Mouse (Mus musculus) CH12.LX (cell line): ENCODE data around the gene Cadm2. TPM values are rescaled to one million over a fixed set of nuclear protein-coding genes. Genes with fewer than 3 reads are reported as not detected.

Experiments
- DNase-seq: peaks from one replicate; pipeline ENCODE4 v3.0.0-alpha.2; 2013; ENCODE audit errors: extremely low read depth
- H3K27ac ChIP-seq: 2 replicates; pipeline ENCODE4 v1.5.1; 2012; ENCODE audit warnings: low read depth, mild to moderate bottlenecking, control low read depth, moderate library complexity; ENCODE audit not compliant: insufficient read depth
- H3K27me3 ChIP-seq: replicated peaks from 2 replicates; pipeline ENCODE3; 2012; ENCODE audit warnings: inconsistent platforms
- H3K36me3 ChIP-seq, 2 experiments: replicated peaks in 1 of 2; 2 replicates each; pipeline versions ENCODE3 to v1.6.1; 2012; ENCODE audit warnings: inconsistent platforms in 1 of 2, low read length in 1 of 2, mild to moderate bottlenecking in 1 of 2, mixed read lengths in 1 of 2, moderate library complexity in 1 of 2; ENCODE audit not compliant: control insufficient read depth in 1 of 2, insufficient read depth in 1 of 2
- H3K4me1 ChIP-seq, 2 experiments: 2 replicates each; pipeline ENCODE4 v1.6.1; 2012; ENCODE audit warnings: inconsistent platforms in 1 of 2, moderate library complexity in 1 of 2; ENCODE audit not compliant: insufficient read depth in 2 of 2, control insufficient read depth in 1 of 2
- H3K4me2 ChIP-seq: 2 replicates; pipeline ENCODE4 v1.6.1; 2012; ENCODE audit warnings: low read depth, mild to moderate bottlenecking, control low read depth; ENCODE audit not compliant: poor library complexity, insufficient read depth, severe bottlenecking
- H3K4me3 ChIP-seq, 3 experiments: fragments of 150-350 bp in 1 of 3; sonication (generic) in 1 of 3; replicated peaks in 1 of 3; 2 replicates each; pipeline versions ENCODE3 to v1.5.1; 2011 to 2012; ENCODE audit warnings: low read depth in 2 of 3, low read length in 2 of 3, mild to moderate bottlenecking in 2 of 3, moderate library complexity in 2 of 3, control low read depth in 1 of 3, improper control_type of control experiment in 1 of 3, inconsistent platforms in 1 of 3, mixed read lengths in 1 of 3; ENCODE audit not compliant: poor library complexity in 1 of 3
- H3K79me2 ChIP-seq: replicated peaks from 2 replicates; pipeline ENCODE4 v1.6.1; 2012; ENCODE audit warnings: mild to moderate bottlenecking, moderate library complexity; ENCODE audit not compliant: control insufficient read depth, poor library complexity, insufficient read depth, severe bottlenecking; ENCODE audit errors: extremely low read depth
- H3K9ac ChIP-seq: 2 replicates; pipeline ENCODE4 v1.6.1; 2012; ENCODE audit warnings: low read depth, mild to moderate bottlenecking, control low read depth, moderate library complexity; ENCODE audit not compliant: insufficient read depth
- H3K9me3 ChIP-seq: replicated peaks from 2 replicates; pipeline ENCODE3; 2012; ENCODE audit warnings: low read length, inconsistent platforms, mixed read lengths
- CHD1 ChIP-seq: IDR thresholded peaks from 2 replicates; pipeline ENCODE4 v1.6.1; 2012; ENCODE audit warnings: low read depth, low read length, improper control_type of control experiment, inconsistent platforms
- CTCF ChIP-seq, 2 experiments: IDR thresholded peaks in 1 of 2; conservative IDR thresholded peaks in 1 of 2; 2 replicates each; pipeline ENCODE4 v1.5.1; 2011 to 2012; ENCODE audit warnings: low read depth in 2 of 2, low read length in 2 of 2, improper control_type of control experiment in 1 of 2, inconsistent platforms in 1 of 2, mild to moderate bottlenecking in 1 of 2, moderate library complexity in 1 of 2
- E2F4 ChIP-seq: IDR thresholded peaks from 2 replicates; pipeline ENCODE4 v1.6.1; 2011; ENCODE audit warnings: low read depth, low read length, improper control_type of control experiment; ENCODE audit not compliant: insufficient replicate concordance
- GABPA ChIP-seq: IDR thresholded peaks from 2 replicates; pipeline ENCODE4 v1.6.1; 2012; ENCODE audit warnings: low read depth, low read length, improper control_type of control experiment, inconsistent platforms; ENCODE audit not compliant: insufficient replicate concordance
- IRF4 ChIP-seq: IDR thresholded peaks from 2 replicates; pipeline ENCODE4 v1.6.1; 2014; ENCODE audit warnings: low read depth, mild to moderate bottlenecking, inconsistent platforms, low read length, improper control_type of control experiment
- JUN ChIP-seq: IDR thresholded peaks from 2 replicates; pipeline ENCODE4 v1.6.1; 2011; ENCODE audit warnings: low read depth, mild to moderate bottlenecking, low read length, improper control_type of control experiment, moderate library complexity; ENCODE audit not compliant: insufficient read depth
- KAT2A ChIP-seq: IDR thresholded peaks from 2 replicates; pipeline ENCODE4 v1.6.1; 2012; ENCODE audit warnings: low read length, improper control_type of control experiment, inconsistent platforms; ENCODE audit not compliant: insufficient replicate concordance
- MAFK ChIP-seq: IDR thresholded peaks from 2 replicates; pipeline ENCODE4 v1.6.1; 2011; ENCODE audit warnings: low read length, improper control_type of control experiment; ENCODE audit not compliant: insufficient replicate concordance
- MAX ChIP-seq: IDR thresholded peaks from 2 replicates; pipeline ENCODE4 v1.6.1; 2011; ENCODE audit warnings: low read length, improper control_type of control experiment
- MAZ ChIP-seq: IDR thresholded peaks from 2 replicates; pipeline ENCODE4 v1.6.1; 2012; ENCODE audit warnings: low read depth, mild to moderate bottlenecking, inconsistent platforms, low read length, improper control_type of control experiment, moderate library complexity
- MXI1 ChIP-seq: IDR thresholded peaks from 2 replicates; pipeline ENCODE4 v1.6.1; 2011; ENCODE audit warnings: mild to moderate bottlenecking, low read depth, low read length, improper control_type of control experiment
- MYC ChIP-seq: IDR thresholded peaks from 2 replicates; pipeline ENCODE4 v1.6.1; 2011; ENCODE audit warnings: low read depth, mild to moderate bottlenecking, improper control_type of control experiment, low read length
- NELFE ChIP-seq: IDR thresholded peaks from 2 replicates; pipeline ENCODE4 v1.6.1; 2011; ENCODE audit warnings: low read depth, low read length, improper control_type of control experiment
- POLR2A ChIP-seq: IDR thresholded peaks from 2 replicates; pipeline ENCODE4 v1.6.1; 2011; ENCODE audit warnings: low read depth, mild to moderate bottlenecking, improper control_type of control experiment, low read length
- RAD21 ChIP-seq: IDR thresholded peaks from 2 replicates; pipeline ENCODE4 v1.6.1; 2011; ENCODE audit warnings: low read depth, mild to moderate bottlenecking, low read length, improper control_type of control experiment, moderate library complexity
- RCOR1 ChIP-seq: conservative IDR thresholded peaks from 2 replicates; pipeline ENCODE4 v1.6.1; 2012; ENCODE audit warnings: low read depth, mild to moderate bottlenecking, inconsistent platforms, low read length, improper control_type of control experiment
- TCF12 ChIP-seq: IDR thresholded peaks from 2 replicates; pipeline ENCODE4 v1.6.1; 2014; ENCODE audit warnings: low read depth, mild to moderate bottlenecking, inconsistent platforms, low read length, improper control_type of control experiment
- USF1 ChIP-seq: IDR thresholded peaks from 2 replicates; pipeline ENCODE4 v1.6.1; 2014; ENCODE audit warnings: low read depth, mild to moderate bottlenecking, inconsistent platforms, low read length, improper control_type of control experiment
- USF2 ChIP-seq: conservative IDR thresholded peaks from 2 replicates; pipeline ENCODE4 v1.6.1; 2011; ENCODE audit warnings: low read depth, low read length, improper control_type of control experiment
- ZC3H11A ChIP-seq: IDR thresholded peaks from 2 replicates; pipeline ENCODE4 v1.6.1; 2012; ENCODE audit warnings: low read depth, mild to moderate bottlenecking, inconsistent platforms, low read length, improper control_type of control experiment
- ZMIZ1 ChIP-seq: IDR thresholded peaks from 2 replicates; pipeline ENCODE4 v1.6.1; 2012; ENCODE audit warnings: low read depth, mild to moderate bottlenecking, inconsistent platforms, low read length, improper control_type of control experiment
- ZNF384 ChIP-seq: IDR thresholded peaks from 2 replicates; pipeline ENCODE4 v1.6.1; 2012; ENCODE audit warnings: low read depth, low read length, improper control_type of control experiment, inconsistent platforms
- dilution Hi-C: fragments of 300-500 bp; cut with MboI; formaldehyde crosslinking; loops from 2 replicates; pipeline ENCODE4 v1.14.3; 2020; ENCODE audit warnings: low sequenced_read_pairs; ENCODE audit not compliant: extremely low pct_unique_long_range_greater_than_20kb, extremely low pct_ligation_motif_present
- in situ Hi-C: fragments of 300-500 bp; cut with MboI; formaldehyde crosslinking; loops from 3 replicates; pipeline ENCODE4 v1.14.3; 2019; ENCODE audit warnings: low sequenced_read_pairs, low pct_ligation_motif_present, low pct_unique_long_range_greater_than_20kb, mixed read lengths
- polyA plus RNA-seq: library from polyadenylated mRNA; unstranded; fragments of >175 nt; gene quantifications from 2 replicates; pipeline ENCODE4 v1.2.1, GENCODE M21; 2012; ENCODE audit warnings: low read depth; ENCODE audit not compliant: insufficient read length
- total RNA-seq, 2 experiments: library from RNA; depleted of rRNA; stranded (reverse); fragments of 300-350 nt in 1 of 2; fragments of >200 nt in 1 of 2; gene quantifications; 2 replicates each; pipeline ENCODE4 v1.2.3; 2012 to 2014

Gene Cadm2
- total and polyA plus RNA-seq, 3 experiments, result not detected

GRCm38 (mm10) chr16:67001707-67002106 lies 619.0 kb downstream of the Cadm2 start:
- in situ Hi-C loops (no loop called here), dilution Hi-C loops (no loop called here)
- Histone ChIP-seq H3K4me1 (no peaks in the 10 kb centered on the region), H3K79me2 (no peaks in the 10 kb centered on the region; the same call in 1 of the 2 replicates), H3K36me3 (no peaks in the 10 kb centered on the region), H3K9ac (no peak overlapping the region), H3K27me3 (no peaks in the 10 kb centered on the region), H3K9me3 (peaks cover 40% of the 10 kb centered on the region), H3K4me3 (no peak overlapping the region), H3K27ac (no peak overlapping the region), H3K4me2 (no peak overlapping the region)
- TF ChIP-seq MXI1, result no peak
- no peak for TF ChIP-seq JUN
- TF ChIP-seq RAD21, result no peak
- no peak for TF ChIP-seq E2F4
- no peak for TF ChIP-seq TCF12
- TF ChIP-seq ZMIZ1, result no peak
- no peak for TF ChIP-seq MAZ
- no peak for TF ChIP-seq IRF4
- TF ChIP-seq ZNF384, result no peak
- TF ChIP-seq MAFK, result no peak
- TF ChIP-seq USF1, result no peak
- no peak for TF ChIP-seq RCOR1
- TF ChIP-seq USF2, result no peak
- TF ChIP-seq CTCF (conservative IDR thresholded peaks at IDR 0.05 in 1 of 2, IDR thresholded peaks at IDR 0.05 in 1 of 2; ENCODE audit: low read depth in 2 of 2, low read length in 2 of 2), result no peak
- TF ChIP-seq GABPA, result no peak
- DNase-seq, result no peak

GRCm38 (mm10) chr16:66997461-66997860 lies 623.2 kb downstream of the Cadm2 start:
- H3K27me3 ChIP-seq, result no peaks in the 10 kb centered on the region
- no peak for DNase-seq
- in situ Hi-C loops, result no loop called here

More at GRCm38 (mm10) chr16:66997461-66997860, 623.2 kb downstream of the Cadm2 start:
- no peaks in the 10 kb centered on the region; the same call in 1 of the 2 replicates for H3K79me2 ChIP-seq
- no peak overlapping the region for H3K27ac ChIP-seq
- peaks cover 38% of the 10 kb centered on the region for H3K9me3 ChIP-seq
- no peak overlapping the region for H3K4me2 ChIP-seq
- H3K4me1 ChIP-seq, result no peaks in the 10 kb centered on the region
- H3K9ac ChIP-seq, result no peak overlapping the region
- dilution Hi-C loops, result no loop called here
- no peak for TF ChIP-seq JUN
- no peak for TF ChIP-seq MYC
- TF ChIP-seq KAT2A, result no peak
- TF ChIP-seq NELFE, result no peak
- TF ChIP-seq ZC3H11A, result no peak
- no peak for TF ChIP-seq MAX
- no peak for TF ChIP-seq CHD1
- TF ChIP-seq USF1, result no peak
- no peak for TF ChIP-seq POLR2A
- no peak overlapping the region for H3K4me3 ChIP-seq
- H3K36me3 ChIP-seq, result no peaks in the 10 kb centered on the region
